Mouse (Mus musculus): ENCODE measurements around the gene D930048N14Rik.
"Not testable (repeated sequence)": the region's sequence is repeated elsewhere in the genome, so short reads cannot be mapped to it uniquely, and the experiment has no call there.

D930048N14Rik gene

DNA sequence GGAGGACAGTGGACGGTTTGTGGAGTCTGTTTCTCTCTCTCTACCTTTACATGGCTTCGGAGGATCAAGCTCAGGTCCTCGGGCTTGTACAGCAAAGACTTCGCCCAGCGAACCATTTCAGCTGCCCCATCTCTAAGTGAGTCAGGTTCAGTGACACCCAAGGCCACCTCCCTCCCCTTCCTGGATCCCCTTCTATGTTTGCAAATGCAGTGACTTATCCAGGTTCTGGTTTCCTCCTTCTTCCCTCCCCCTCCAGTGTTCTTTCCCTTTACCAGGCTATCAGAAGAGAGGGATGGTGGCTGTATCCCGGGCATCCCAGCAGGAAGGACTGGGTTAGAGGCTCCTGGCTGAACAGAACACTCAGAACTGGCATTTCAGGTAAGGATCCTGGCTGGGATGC is 3.0 kb downstream of the D930048N14Rik start:
- no peak for DNase-seq (ENCODE audit: low spot score)

DNA sequence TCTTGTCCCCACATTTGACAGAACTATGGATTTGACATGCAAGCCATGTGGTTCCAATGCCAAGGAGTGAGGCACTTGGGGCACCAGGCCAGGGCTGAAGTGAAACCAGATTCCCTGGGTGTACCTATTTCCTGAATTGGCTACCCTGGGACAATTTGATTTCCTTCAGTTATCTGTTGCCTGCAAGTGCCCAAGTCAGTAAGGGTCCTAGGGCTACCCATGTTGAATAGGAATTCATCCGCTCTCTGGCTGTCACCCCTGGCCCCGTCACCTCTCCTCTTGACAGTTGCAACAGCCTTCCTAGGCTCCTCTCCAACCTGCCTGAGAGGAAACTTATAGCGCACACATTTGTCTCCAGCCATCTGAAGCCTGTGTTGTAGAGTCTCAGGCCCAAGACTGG is 4.1 kb downstream of the D930048N14Rik start:
- no peak for DNase-seq (ENCODE audit: low spot score)

- peak; percentile 50 for DNase-seq (ENCODE audit: low spot score)
Observed at GRCm38 (mm10) chr11:51656798-51657521, 6.2 kb downstream of the D930048N14Rik start.

DNA sequence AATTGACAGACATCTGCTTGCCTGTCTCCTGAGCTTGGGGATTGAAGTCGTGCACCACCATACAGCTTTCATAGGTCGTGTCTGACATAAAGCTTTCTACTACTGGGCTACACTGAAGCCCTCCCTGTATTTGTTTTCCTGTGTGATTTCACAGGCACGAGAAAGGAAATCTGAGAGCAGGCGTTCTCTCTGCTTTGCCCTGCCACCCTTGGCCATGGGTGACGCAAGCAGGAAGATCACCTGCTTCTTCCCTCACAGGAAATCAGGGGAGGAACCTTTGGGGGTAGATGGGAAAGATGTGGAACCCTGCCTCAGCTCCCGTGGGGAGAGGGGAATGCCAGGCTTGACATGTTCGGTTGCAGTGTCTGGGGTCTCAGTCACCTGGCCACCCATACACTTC is 7.5 kb downstream of the D930048N14Rik start:
- DNase-seq (ENCODE audit: low spot score), result no peak

- peak; percentile 45 for DNase-seq (ENCODE audit: low spot score)
Observed at GRCm38 (mm10) chr11:51658705-51659104, 8.0 kb downstream of the D930048N14Rik start.

DNA sequence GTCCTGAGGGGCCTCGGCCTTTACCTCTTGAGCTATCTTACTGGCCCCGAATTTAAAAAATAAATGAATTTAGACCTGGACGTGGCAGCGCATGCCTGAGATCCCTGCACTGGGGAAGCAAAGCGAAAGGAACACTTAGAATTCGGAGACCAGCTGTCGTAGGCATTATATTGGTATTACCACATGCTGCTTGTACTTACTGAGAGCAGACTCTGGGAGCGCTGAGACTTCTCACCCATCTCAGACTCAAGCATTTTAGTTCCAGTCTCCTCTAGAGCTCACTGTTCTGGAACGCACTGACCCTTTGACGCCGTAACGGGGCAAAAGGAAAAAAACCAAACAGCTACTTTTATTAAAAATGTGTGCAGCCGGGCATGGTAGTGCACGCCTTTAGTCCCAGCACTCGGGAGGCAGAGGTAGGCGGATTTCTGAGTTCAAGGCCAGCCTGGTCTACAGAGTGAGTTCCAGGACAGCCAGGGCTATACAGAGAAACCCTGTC is 11.2 kb downstream of the D930048N14Rik start:
- no peak for DNase-seq (ENCODE audit: low spot score)

DNA sequence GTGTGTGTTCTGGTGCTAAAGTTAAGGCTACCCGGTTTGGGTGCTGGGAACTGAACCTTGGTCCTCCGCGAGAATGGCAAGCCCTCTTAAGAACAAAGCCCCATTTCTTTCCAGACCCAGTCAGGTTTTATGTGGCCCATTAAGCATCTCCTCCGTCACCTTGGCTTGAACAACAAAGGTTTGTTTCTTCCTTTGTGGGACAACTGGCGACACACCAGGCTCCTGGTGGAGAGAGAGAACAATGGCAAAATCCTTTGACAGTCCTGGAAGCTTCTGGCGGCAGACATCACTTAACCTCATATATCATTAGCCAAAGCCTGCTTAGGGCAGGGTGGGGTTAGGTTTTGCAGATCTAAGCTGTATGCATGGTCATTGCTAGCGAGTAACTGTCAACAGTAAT is 11.9 kb downstream of the D930048N14Rik start:
- no peak for DNase-seq (ENCODE audit: low spot score)

DNA sequence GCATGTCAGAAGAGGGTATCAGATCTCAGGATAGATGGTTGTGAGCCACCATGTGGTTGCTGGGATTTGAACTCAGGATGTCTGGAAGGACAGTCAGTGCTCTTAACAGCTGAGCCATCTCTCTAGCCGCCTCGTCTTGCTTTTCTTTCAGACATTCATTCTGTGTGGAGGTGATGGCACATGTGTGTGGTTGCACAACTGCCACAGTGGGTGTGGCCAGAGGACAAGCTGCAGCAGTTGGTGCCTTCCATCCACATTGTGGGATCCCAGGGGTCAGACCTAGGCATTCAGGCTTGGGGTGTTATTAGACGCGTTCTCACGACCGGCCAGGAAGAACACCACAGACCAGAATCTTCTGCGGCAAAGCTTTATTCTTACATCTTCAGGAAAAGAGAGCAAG is 14.0 kb downstream of the D930048N14Rik start:
- DNase-seq (ENCODE audit: low spot score), result not testable (repeated sequence)

GRCm38 (mm10) chr11:51670846-51671245 is 20.1 kb downstream of the D930048N14Rik start:
- no peak for DNase-seq (ENCODE audit: low spot score)

DNA sequence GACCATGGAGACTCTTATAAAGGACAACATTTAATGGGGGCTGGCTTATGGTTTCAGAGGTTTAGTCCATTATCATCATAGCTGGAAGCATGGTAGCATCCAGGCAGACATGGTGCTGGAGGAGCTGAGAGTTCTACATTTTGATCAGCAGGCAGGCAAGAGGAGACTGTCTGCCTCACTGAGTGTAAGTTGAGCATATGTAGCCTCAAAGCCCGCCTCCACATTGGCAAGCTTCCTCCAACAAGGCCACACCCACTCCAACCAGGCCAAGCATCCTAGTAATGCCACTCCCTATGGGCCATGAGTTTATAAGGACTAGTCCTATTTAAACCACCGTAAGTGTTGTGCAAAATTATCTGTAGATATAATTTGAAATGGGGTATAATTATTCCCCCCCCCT is 20.6 kb downstream of the D930048N14Rik start:
- no peak for DNase-seq (ENCODE audit: low spot score)

DNA sequence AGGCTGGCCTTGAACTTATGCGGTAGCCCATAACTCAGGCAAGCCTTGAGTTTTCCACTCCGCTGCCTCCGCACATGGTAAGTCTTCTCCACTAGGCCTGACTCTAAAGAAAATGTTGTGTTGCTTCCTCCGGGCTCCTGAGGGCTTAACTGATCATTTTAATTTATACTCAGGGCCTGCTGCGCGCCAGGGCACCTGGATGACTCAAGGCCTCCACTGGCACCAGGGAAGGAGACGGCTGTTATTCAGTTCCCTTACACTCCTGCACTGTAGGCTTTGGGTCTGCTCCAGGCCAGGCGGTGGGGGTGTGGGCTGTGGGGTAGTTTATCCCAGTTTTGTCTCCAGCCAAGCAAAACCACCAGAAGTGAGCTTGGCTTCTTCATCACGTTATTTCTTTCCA is 22.5 kb downstream of the D930048N14Rik start:
- no peak for DNase-seq (ENCODE audit: low spot score)

GRCm38 (mm10) chr11:51675386-51675785 is 24.6 kb downstream of the D930048N14Rik start:
- DNase-seq (ENCODE audit: low spot score), result no peak

- DNase-seq (ENCODE audit: low spot score), result no peak
Observed at GRCm38 (mm10) chr11:51677737-51678418, 27.1 kb downstream of the D930048N14Rik start.

DNA sequence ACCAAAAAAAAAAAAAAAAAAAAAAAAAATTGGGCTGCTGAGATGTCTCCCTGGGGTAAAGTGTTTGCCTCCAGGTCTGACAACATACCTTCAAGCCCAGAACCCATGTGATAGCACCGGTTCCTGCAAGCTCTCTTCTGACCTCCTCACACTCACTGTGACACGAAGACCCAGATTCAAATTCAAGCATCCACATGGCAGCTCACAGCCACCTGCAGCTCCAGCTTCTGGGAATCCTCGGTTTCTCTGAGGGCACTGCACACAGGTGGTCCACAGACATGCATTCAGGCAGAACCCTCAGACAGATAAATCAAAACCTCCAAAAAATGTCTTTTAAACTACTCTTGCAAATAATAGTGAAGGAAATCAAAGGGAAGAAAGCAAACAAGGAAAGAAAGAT is 28.7 kb downstream of the D930048N14Rik start:
- DNase-seq (ENCODE audit: low spot score), result no peak

- DNase-seq (ENCODE audit: low spot score), result peak; percentile 83
Observed at GRCm38 (mm10) chr11:51681324-51681975, 30.7 kb downstream of the D930048N14Rik start.

DNA sequence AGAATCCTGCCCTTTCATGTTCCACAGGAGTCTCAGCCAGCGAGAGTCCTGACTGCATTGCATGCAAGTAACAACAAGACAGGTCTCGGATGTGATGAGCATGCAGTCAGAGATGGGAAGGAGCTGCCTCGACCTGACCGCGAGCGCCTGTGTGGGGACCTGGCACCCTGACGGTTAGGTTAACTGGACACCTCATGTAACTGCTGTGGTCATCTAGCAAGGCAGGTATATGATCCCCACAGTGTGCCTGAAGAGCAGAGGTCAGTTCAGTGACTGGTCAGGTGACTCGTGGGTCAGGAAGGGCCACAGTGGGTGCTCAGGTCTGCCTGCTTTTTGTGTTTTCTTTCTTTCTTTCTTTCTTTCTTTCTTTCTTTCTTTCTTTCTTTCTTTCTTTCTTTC is 31.2 kb downstream of the D930048N14Rik start:
- no peak for DNase-seq (ENCODE audit: low spot score)

- peak; percentile 100 for DNase-seq (ENCODE audit: low spot score)
Observed at GRCm38 (mm10) chr11:51688330-51689328, 37.9 kb downstream of the D930048N14Rik start, which contains the start of gene 0610009B22Rik. 0610009B22Rik (minus strand) TSS chr11:51688874.

DNA sequence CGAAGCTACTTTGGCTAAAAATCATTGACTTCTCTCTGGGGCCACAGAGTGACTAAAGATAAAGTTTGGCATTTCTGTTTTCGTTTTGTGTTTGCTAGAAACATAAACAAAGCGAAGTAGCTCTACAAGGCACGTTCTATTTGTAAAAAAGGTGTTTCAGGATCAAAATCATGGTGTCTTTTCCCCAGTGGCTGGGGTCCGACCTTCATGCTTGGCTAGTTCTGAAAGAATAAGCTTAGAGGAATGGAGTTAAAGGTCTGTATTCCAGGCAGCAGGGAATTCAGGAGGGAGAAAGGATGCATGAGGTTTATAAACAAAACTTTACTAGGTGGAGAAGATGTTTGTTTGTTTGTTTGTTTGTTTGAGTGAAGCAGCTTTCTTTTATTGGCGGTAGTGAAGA is 38.6 kb downstream of the D930048N14Rik start:
- DNase-seq (ENCODE audit: low spot score), result no peak

DNA sequence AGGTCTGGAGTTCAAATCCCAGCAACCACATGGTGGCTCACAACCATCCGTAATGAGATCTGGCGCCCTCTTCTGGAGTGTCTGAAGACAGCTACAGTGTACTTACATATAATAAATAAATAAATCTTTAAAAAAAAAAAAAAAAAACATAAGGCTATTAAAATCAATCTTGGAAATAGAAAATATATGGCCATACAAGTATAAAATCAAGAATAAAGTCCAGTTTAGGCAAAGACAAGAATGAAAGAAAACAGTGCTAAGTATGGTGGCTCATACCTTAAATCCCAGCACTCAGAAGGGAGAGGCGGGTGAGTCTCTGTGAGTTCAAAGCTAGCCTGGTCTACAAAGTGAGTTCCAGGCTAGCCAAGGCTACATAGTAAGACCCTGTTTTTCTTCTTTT is 39.8 kb downstream of the D930048N14Rik start:
- DNase-seq (ENCODE audit: low spot score), result not testable (repeated sequence)

DNA sequence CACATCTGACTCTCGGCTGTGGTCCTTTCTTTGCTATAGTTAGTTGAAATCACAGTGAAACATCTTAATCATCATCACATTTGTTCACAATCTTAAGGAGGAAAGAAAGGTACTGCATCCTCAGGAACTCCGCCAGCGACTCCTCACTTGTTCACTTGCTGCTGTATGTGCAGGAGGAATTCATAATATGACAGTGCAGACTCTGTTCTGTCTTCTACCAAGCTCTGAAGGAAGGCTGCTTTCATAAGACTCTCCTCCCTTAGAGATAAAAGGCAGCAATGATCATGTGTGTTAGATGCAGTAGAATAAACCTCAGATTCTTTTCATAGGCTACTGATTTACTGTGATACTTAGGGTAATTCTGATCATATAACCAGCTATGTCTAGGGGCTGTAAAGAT is 44.2 kb downstream of the D930048N14Rik start:
- no peak for DNase-seq (ENCODE audit: low spot score)

DNA sequence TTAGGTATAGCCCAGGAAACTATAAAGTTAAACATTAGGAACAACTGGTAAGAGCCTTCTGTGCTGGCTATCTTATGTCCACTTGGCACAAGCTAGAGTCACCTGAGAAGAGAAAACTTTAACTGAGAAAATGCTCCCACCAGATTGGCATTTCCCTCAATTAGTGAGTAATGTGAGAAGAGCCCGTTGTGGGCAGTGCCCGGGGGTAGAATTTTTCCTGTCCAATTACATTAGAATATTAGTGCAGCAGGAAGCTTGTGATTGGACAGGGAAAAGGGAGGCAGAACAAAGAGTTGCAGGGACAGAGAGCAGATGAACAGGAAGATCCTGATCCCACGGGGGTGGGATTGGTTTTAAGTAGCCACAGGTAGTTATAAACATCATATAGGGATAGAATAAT is 52.1 kb downstream of the D930048N14Rik start:
- no peak for DNase-seq (ENCODE audit: low spot score)

All from testis, postnatal 14 days (tissue).